Mouse (Mus musculus) kidney, adult 11 months (tissue): Measurements from ENCODE around the gene 2700049A03Rik.

ENCODE experiments used
- DNase-seq: peaks from one replicate; pipeline ENCODE4 v3.0.0; 2022

The 2700049A03Rik gene

GRCm38 (mm10) chr12:71274519-71275237 lies 138.0 kb downstream of the 2700049A03Rik start:
- no peak for DNase-seq

- no peak for DNase-seq
Measured at GRCm38 (mm10) chr12:71275906-71276595, 139.4 kb downstream of the 2700049A03Rik start.

- DNase-seq = no peak
Measured at GRCm38 (mm10) chr12:71279521-71280262, 143.0 kb downstream of the 2700049A03Rik start.

- DNase-seq = no peak
Measured at GRCm38 (mm10) chr12:71281201-71281768, 144.6 kb downstream of the 2700049A03Rik start.

GRCm38 (mm10) chr12:71285399-71285798 lies 148.8 kb downstream of the 2700049A03Rik start:
- no peak for DNase-seq

- no peak for DNase-seq
Measured at GRCm38 (mm10) chr12:71290460-71290859, 153.8 kb downstream of the 2700049A03Rik start.
